ENCODE assay signal across 28 mouse cellular contexts in genomic region chr2:154007381-154007780, GRCm38 (mm10). TPM values are rescaled to one million over a fixed set of nuclear protein-coding genes. Genes with fewer than 3 reads are reported as not detected.
"Had no signal": no experiment of that assay in that cellular context is flagged by ENCODE, and none has a peak within 500 bp of the region (broad histone marks: within the 10 kb centered on the region; RNA-seq: fewer than 3 reads in every experiment).

No protein-coding gene starts in this region.

- DNase-seq: liver, postnatal 0 days; lung, adult 2 months; lung, postnatal 14 days; lung, postnatal 4 days; midbrain, embryonic 14.5 days; retina, postnatal 1 day; right cerebral cortex, adult 18-20 months; right cerebral cortex, postnatal 25 days; right cerebral cortex, postnatal 4 days; spleen, adult 18-20 months; thymus, adult 2 months; thymus, postnatal 25 days; thymus, postnatal 4 days had no signal

RNA-seq across cellular contexts. Expression of gene Bpifa2, which starts 0.7 kb away (rescaled TPM):
- total RNA-seq: megakaryocyte, adult 5-6 weeks; megakaryocyte-erythroid progenitor cell, adult 5-6 weeks had no signal
- polyA plus RNA-seq: liver, postnatal 0 days; lung, adult 2 months; lung, embryonic 15.5 days; lung, postnatal 0 days; midbrain, embryonic 10.5 days; midbrain, embryonic 12.5 days; midbrain, embryonic 14.5 days; midbrain, embryonic 16.5 days; myocyte; neural tube, embryonic 11.5 days; neural tube, embryonic 13.5 days; neural tube, embryonic 15.5 days; small intestine, adult 2 months; stomach, embryonic 14.5 days; stomach, embryonic 16.5 days; urinary bladder, adult 2 months had no signal

RNA-seq across cellular contexts. Expression of gene Bpifa6, which starts 32.6 kb away (rescaled TPM):
- total RNA-seq: megakaryocyte, adult 5-6 weeks; megakaryocyte-erythroid progenitor cell, adult 5-6 weeks had no signal
- polyA plus RNA-seq: liver, postnatal 0 days; lung, adult 2 months; lung, embryonic 15.5 days; lung, postnatal 0 days; midbrain, embryonic 10.5 days; midbrain, embryonic 12.5 days; midbrain, embryonic 14.5 days; midbrain, embryonic 16.5 days; myocyte; neural tube, embryonic 11.5 days; neural tube, embryonic 13.5 days; neural tube, embryonic 15.5 days; small intestine, adult 2 months; stomach, embryonic 14.5 days; stomach, embryonic 16.5 days; thymus, adult 2 months had no signal
